Mouse (Mus musculus): ENCODE results near the gene Zfp292. TPM values are rescaled to one million over a fixed set of nuclear protein-coding genes. Genes with fewer than 3 reads are reported as not detected.

Zfp292 gene
- polyA plus RNA-seq, 1 experiment: 2.6 TPM

DNA sequence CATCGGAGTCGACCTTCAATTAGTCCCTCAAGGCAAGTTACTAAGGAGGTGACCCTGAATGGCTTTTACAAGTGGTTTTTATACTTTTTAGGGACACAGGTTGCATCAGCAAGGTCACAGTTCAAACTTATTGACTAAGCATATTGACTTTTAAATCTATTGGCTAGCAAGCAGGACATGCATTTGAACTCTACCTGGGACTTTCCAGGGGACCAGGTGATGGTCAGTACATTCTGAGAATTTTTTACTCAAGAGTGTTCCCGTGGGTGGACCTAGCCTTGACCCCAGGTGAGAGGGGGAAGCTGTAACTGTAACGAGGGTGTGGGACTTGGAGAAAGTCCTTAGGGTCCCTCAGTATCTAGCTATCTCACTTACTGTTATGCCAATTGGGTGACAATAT lies 18.4 kb upstream of the Zfp292 start:
- Histone ChIP-seq H3K4me3 (replicated peaks; ENCODE audit: extremely low read depth, low read depth, low read length) (no peak overlapping the region), H3K4me1 (ENCODE audit: control insufficient read depth, insufficient read depth, low read length) (no peaks in the 10 kb centered on the region)
- no peak for DNase-seq
- TF ChIP-seq CTCF (IDR thresholded peaks at IDR 0.05; ENCODE audit: insufficient read depth, low read length) (no peak), POLR2A (IDR thresholded peaks at IDR 0.05; ENCODE audit: borderline replicate concordance, extremely low read depth, low read depth, low read length) (no peak)
- WGBS: 68% methylated on average over 4 of the region's 4 CpGs

DNA sequence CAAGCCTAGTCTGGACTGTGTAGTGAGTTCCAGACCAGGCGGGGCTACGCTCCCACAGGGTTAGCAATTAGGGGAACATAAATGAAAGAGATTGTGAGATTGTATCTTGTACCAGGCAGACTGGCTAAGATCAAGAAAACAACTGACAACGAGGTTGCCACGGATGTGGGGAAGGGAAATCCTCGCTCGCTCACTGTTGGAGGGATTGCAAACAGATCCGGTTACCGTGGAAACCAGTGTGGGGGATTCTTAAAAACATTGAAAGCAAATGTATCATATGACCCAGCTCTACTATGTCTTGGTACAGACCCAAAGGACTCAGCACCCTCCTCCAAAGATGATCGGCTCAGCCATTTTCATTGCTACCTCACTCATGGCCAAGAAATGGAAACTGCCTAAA lies 17.4 kb upstream of the Zfp292 start:
- no peak for DNase-seq
- Histone ChIP-seq H3K4me1 (ENCODE audit: control insufficient read depth, insufficient read depth, low read length) (no peaks in the 10 kb centered on the region), H3K4me3 (replicated peaks; ENCODE audit: extremely low read depth, low read depth, low read length) (no peak overlapping the region)
- WGBS: 50% methylated on average over 9 of the region's 9 CpGs
- TF ChIP-seq POLR2A (IDR thresholded peaks at IDR 0.05; ENCODE audit: borderline replicate concordance, extremely low read depth, low read depth, low read length) (no peak), CTCF (IDR thresholded peaks at IDR 0.05; ENCODE audit: insufficient read depth, low read length) (no peak)

DNA sequence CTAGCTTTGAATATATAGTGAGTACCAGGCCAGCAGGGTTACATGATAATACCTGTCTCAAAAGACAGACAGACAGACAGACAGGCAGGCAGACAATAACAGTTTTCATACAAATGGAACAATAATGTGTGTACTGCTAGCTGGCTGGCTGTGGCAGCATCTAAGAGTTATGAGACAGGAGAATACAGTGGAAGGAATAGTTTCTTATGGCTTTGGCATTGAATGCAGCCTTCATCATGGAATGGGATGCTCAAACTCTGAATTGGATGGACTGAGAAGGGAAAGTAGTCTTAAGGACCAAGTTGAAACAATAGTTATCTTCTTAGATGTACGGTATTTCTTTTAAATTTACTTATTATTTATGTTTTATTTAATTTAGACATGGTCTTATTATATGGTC lies 16.6 kb upstream of the Zfp292 start:
- Histone ChIP-seq H3K4me1 (ENCODE audit: control insufficient read depth, insufficient read depth, low read length) (no peaks in the 10 kb centered on the region), H3K4me3 (replicated peaks; ENCODE audit: extremely low read depth, low read depth, low read length) (no peak overlapping the region)
- TF ChIP-seq CTCF (IDR thresholded peaks at IDR 0.05; ENCODE audit: insufficient read depth, low read length) (no peak), POLR2A (IDR thresholded peaks at IDR 0.05; ENCODE audit: borderline replicate concordance, extremely low read depth, low read depth, low read length) (no peak)
- 92% methylated on average over 1 of the region's 1 CpGs for WGBS
- DNase-seq: no peak

DNA sequence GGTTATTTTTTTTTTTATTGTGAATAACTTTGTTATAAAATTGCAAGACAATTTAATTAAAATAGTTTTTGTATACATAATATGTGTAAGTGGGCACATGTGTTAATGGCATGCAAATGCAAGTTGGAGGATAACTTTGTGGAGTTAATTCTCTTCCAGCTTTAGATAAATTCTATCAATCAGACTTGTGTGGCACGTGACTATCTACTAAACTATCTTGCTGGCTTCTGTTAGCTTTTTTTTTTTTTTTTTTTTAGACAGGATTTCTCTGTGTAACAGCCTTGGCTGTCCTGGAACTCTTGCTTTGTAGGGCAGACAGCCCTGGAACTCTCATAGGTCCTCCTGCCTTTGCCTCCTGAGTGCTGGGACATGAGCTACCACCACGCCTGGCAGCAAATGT lies 15.7 kb upstream of the Zfp292 start:
- no peak for DNase-seq
- Histone ChIP-seq H3K4me1 (ENCODE audit: control insufficient read depth, insufficient read depth, low read length) (no peaks in the 10 kb centered on the region), H3K4me3 (replicated peaks; ENCODE audit: extremely low read depth, low read depth, low read length) (no peak overlapping the region)
- 65% methylated on average over 2 of the region's 2 CpGs for WGBS
- no peak for TF ChIP-seq CTCF (IDR thresholded peaks at IDR 0.05; ENCODE audit: insufficient read depth, low read length)
- no peak for TF ChIP-seq POLR2A (IDR thresholded peaks at IDR 0.05; ENCODE audit: borderline replicate concordance, extremely low read depth, low read depth, low read length)

DNA sequence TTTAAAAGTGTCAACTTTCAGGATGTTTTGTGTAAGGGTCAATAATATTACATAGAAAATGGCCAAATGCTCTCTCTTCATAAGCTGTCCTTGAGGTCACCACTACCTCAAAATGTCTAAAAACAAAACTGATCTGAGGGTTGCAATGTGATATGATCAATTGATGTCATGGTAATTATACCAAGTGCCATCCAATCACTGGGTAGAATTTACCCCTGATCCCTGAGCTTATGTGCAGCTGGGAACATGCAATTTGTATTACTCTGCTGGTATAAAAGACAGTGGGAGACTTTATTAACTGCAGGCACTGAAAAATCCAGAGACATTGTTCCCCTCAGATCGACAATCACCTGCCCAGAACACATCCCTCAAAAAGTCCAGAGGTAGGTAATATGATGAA lies 10.7 kb upstream of the Zfp292 start, which contains the start of gene Cga:
Gene Cga, plus strand, starts transcription at position 301 of the 400 bp plus-strand sequence.
- no peak for DNase-seq
- 73% methylated on average over 1 of the region's 1 CpGs for whole genome bisulfite sequencing
- H3K4me1 ChIP-seq (ENCODE audit: control insufficient read depth, insufficient read depth, low read length): no peaks in the 10 kb centered on the region
- no peak within 1 kb of the TSS for H3K4me3 ChIP-seq (replicated peaks; ENCODE audit: extremely low read depth, low read depth, low read length)
- TF ChIP-seq POLR2A (IDR thresholded peaks at IDR 0.05; ENCODE audit: borderline replicate concordance, extremely low read depth, low read depth, low read length) (no peak), CTCF (IDR thresholded peaks at IDR 0.05; ENCODE audit: insufficient read depth, low read length) (no peak)

DNA sequence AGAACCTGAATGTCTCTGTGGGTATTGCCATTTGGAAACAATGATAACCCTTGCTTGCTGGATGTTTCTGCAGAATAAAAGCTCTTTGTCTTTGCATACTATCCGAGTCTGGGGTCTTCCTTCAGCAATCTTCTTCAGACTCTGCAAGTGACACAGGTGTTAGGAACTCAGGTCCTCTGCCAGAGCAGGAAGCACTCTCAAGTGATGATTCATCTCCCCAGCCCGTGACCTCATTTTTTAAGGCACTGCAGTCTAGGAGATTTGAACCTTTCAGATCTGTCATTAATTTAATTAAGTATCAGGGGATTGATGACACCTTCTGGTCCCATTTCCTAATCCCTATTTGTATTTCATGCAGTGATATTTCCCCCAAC lies 7.0 kb upstream of the Zfp292 start:
- no peak for DNase-seq
- Histone ChIP-seq H3K4me3 (replicated peaks; ENCODE audit: extremely low read depth, low read depth, low read length) (no peak overlapping the region), H3K4me1 (ENCODE audit: control insufficient read depth, insufficient read depth, low read length) (peaks cover 4% of the 10 kb centered on the region; the same call in 1 of the 2 replicates)
- 35% methylated on average over 2 of the region's 2 CpGs for whole genome bisulfite sequencing
- TF ChIP-seq POLR2A (IDR thresholded peaks at IDR 0.05; ENCODE audit: borderline replicate concordance, extremely low read depth, low read depth, low read length): no peak
- no peak for TF ChIP-seq CTCF (IDR thresholded peaks at IDR 0.05; ENCODE audit: insufficient read depth, low read length)

DNA sequence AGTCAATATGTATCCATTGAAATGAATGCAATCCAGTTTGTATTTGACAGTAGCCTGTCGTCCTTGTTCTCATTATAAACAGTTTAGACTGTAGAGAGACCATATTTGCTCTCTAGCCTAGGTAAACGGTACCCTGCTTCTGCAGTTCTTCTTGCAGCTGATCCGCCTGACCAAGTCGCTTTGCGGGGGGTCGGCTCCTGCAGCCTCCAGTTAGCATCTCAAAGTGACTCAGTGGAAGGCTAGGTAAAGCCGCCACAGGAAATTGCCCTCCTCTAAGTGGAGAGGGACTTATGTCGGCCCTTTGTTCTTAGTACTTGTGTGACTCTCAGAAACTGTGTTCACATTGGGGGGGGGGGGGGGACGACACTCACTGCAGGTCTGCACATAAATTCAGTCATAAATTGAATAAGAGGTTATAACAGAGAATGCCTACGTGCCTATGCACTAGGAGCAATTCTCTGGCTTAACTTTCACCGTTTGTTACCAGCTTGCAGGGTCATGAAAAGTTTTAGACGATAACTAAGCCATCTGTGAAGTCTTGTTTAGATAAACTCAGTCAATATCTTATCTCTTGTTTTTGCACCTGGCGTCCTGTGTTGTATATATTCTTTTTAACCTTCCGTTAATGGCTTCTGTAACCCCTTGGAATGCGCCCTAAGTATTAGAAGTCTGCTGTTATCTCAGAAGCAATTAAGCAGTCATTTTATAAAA lies 6.5 kb upstream of the Zfp292 start:
- H3K4me3 ChIP-seq (replicated peaks; ENCODE audit: extremely low read depth, low read depth, low read length): no peak overlapping the region
- H3K4me1 ChIP-seq (ENCODE audit: control insufficient read depth, insufficient read depth, low read length): peaks cover 4% of the 10 kb centered on the region; the same call in 1 of the 2 replicates
- WGBS: 33% methylated on average over 15 of the region's 15 CpGs
- no peak for TF ChIP-seq POLR2A (IDR thresholded peaks at IDR 0.05; ENCODE audit: borderline replicate concordance, extremely low read depth, low read depth, low read length)
- TF ChIP-seq CTCF (IDR thresholded peaks at IDR 0.05; ENCODE audit: insufficient read depth, low read length): no peak
- no peak for DNase-seq

DNA sequence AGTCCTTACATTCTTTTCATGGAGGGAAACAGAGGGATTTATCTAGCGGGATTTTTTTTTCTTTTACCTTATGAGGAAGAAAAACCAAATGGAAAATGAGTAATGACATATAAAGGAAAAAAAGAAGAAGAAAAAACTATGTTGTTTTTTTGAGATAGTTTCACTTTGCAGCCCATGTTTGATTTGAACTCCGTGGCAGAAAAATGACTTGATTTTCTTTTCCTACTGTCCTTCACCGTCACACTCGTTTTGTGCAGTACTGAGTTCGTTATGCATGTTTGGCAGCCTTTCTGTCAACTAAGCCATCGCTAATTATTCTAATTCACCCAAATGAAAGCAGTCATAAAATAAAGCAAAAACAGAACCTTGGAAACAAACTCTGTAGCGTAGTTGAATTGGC lies 4.5 kb upstream of the Zfp292 start:
- H3K4me1 ChIP-seq (ENCODE audit: control insufficient read depth, insufficient read depth, low read length): peaks cover 8% of the 10 kb centered on the region
- TF ChIP-seq CTCF (IDR thresholded peaks at IDR 0.05; ENCODE audit: insufficient read depth, low read length) (no peak), POLR2A (IDR thresholded peaks at IDR 0.05; ENCODE audit: borderline replicate concordance, extremely low read depth, low read depth, low read length) (no peak)
- no peak for DNase-seq
- 19% methylated on average over 7 of the region's 7 CpGs for WGBS
- peak overlapping the region; percentile 87 for H3K4me3 ChIP-seq (replicated peaks; ENCODE audit: extremely low read depth, low read depth, low read length)

DNA sequence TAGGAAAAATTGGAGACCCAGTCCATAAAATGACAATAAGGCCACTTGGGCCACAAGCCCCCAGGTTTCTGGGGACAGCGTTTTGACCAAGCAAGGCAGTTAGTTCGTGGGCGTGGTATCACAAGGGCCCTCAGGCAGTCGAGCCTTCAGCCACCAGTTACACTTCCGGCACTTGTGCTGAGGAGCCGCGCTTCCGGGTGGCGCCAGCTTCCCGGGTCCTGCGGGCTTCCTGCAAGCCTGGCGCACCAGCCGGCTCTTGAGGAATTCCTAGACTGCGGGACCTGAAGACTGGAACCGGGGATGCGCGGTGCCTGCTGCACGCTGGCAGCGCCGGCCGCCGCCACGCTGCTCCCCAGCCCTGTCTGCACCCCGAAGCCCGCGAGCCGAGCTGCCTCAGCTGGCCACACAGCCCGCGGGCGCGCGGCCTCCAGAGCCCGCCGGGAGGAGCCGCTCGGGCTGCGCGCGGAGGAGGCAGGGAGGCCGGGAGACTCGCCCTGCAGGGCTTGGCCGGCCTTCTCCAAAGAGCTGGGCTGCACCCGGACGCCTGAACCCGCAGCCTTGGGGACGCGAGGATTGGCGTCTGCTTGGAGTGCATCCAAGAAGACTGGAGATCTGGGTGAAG lies 3.8 kb upstream of the Zfp292 start:
- TF ChIP-seq POLR2A (IDR thresholded peaks at IDR 0.05; ENCODE audit: borderline replicate concordance, extremely low read depth, low read depth, low read length): peak; percentile 69; the same call in 1 of the 2 replicates
- no peak for TF ChIP-seq CTCF (IDR thresholded peaks at IDR 0.05; ENCODE audit: insufficient read depth, low read length)
- Histone ChIP-seq H3K4me1 (ENCODE audit: control insufficient read depth, insufficient read depth, low read length) (peaks cover 8% of the 10 kb centered on the region), H3K4me3 (replicated peaks; ENCODE audit: extremely low read depth, low read depth, low read length) (peak overlapping the region; percentile 87)
- peak; percentile 84 for DNase-seq
- 1% methylated on average over 48 of the region's 48 CpGs for WGBS

Data from lung, adult 2 months (tissue).